Mouse (Mus musculus): ENCODE data around the gene Litaf. TPM values are rescaled to one million over a fixed set of nuclear protein-coding genes. Genes with fewer than 3 reads are reported as not detected.

The Litaf gene
- polyA plus RNA-seq, 1 experiment from 2014 or later: 87.2 TPM

DNA sequence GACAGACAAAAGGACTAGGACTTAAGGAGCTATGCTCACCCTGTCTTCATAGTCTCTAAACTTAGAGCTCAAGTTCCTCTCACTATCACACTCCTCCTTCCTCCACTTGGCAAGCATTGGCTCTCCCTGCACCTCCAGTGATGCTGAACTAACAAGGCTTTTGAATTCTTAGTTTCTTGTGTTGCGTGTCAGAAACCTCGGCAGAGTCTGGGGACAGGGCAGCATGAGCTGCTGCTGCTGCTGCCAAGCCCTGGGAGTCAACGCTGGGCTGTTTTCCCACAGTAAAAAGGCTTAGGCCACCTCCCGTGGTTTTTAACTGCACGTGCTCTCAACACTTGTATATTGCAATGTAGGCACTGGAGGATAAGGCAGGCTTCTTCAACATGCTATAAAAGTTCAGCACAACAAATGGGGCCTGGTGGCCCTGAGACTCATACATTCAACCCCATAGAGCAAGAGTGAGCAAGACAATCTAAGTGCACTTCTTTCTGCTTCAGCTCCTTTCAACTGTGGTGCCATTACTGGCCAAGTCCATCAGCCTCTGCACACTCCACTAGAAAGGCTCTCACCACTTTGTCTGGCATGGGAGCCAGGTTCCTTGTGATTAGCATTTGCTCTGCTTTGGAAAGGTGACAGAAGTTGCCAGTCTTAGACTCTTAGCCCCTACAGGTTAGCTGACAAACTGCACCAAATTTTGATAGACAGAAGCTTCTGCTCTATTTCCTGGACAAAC, 21.1 kb upstream of the Litaf start:
- Histone ChIP-seq H3K27ac (replicated peaks; ENCODE audit: low read depth, low read length) (no peak overlapping the region), H3K9me3 (ENCODE audit: control insufficient read depth, low read length) (no peaks in the 10 kb centered on the region), H3K36me3 (ENCODE audit: control insufficient read depth, insufficient read depth, low read length) (peaks cover 7% of the 10 kb centered on the region), H3K4me1 (ENCODE audit: control insufficient read depth, insufficient read depth, low read length) (no peaks in the 10 kb centered on the region), H3K27me3 (ENCODE audit: control insufficient read depth, insufficient read depth, low read length) (no peaks in the 10 kb centered on the region), H3K4me2 (ENCODE audit: low read depth, severe bottlenecking) (no peak overlapping the region), H3K9ac (ENCODE audit: low read length) (no peak overlapping the region), H3K4me3 (ENCODE audit: low read depth, low read length) (no peak overlapping the region)
- 88% methylated on average over 5 of the region's 5 CpGs for WGBS
- DNase-seq (ENCODE audit: low spot score) (no peak), ATAC-seq (ENCODE audit: insufficient number of reproducible peaks, low FRiP score, low TSS enrichment, low read depth) (no peak)

DNA sequence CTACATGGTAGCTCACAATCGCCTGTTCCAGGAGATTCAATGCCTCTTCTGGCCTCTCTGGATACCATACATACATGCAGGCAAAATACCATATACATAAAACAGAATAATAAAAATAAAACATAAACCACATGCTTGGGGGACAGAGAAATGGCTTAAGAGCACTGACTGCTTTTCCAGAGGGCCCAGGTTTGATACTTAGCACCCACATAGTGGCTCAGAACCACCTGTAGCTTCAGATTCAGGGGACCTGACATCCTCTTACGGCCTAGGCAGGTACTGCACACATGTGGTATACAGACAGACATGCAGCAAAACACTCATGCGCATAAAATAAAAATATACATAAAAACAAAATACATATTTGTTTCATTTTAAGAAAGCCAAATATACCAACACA, 20.3 kb upstream of the Litaf start:
- Histone ChIP-seq H3K4me2 (ENCODE audit: low read depth, severe bottlenecking) (no peak overlapping the region), H3K4me3 (ENCODE audit: low read depth, low read length) (no peak overlapping the region), H3K27ac (replicated peaks; ENCODE audit: low read depth, low read length) (no peak overlapping the region), H3K36me3 (ENCODE audit: control insufficient read depth, insufficient read depth, low read length) (peaks cover 4% of the 10 kb centered on the region), H3K4me1 (ENCODE audit: control insufficient read depth, insufficient read depth, low read length) (no peaks in the 10 kb centered on the region), H3K9ac (ENCODE audit: low read length) (no peak overlapping the region), H3K9me3 (ENCODE audit: control insufficient read depth, low read length) (no peaks in the 10 kb centered on the region), H3K27me3 (ENCODE audit: control insufficient read depth, insufficient read depth, low read length) (no peaks in the 10 kb centered on the region)
- WGBS: 96% methylated on average over 3 of the region's 3 CpGs
- ATAC-seq (ENCODE audit: insufficient number of reproducible peaks, low FRiP score, low TSS enrichment, low read depth) (no peak), DNase-seq (ENCODE audit: low spot score) (no peak)

DNA sequence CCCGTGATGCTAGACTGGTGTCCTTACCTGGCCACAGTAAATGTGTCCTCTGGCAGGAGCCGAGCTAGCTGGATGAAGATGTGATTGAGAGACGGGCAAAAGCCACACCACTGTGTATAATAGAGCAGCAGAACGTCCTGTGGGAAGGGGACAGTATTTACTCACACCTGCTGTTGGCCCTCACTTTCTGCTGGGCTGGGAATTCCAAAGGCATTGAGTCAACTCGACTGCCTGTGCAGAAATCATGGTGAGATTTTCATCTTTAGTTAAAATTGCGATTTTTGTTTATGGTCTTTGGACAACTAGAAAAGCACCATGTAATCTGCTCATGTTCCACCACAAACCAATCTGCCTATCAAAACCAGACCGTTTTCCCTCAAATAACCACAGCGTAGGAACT, 18.2 kb upstream of the Litaf start:
- ATAC-seq (ENCODE audit: insufficient number of reproducible peaks, low FRiP score, low TSS enrichment, low read depth) (no peak), DNase-seq (ENCODE audit: low spot score) (no peak)
- Histone ChIP-seq H3K9me3 (ENCODE audit: control insufficient read depth, low read length) (no peaks in the 10 kb centered on the region), H3K27ac (replicated peaks; ENCODE audit: low read depth, low read length) (no peak overlapping the region), H3K4me1 (ENCODE audit: control insufficient read depth, insufficient read depth, low read length) (no peaks in the 10 kb centered on the region), H3K4me2 (ENCODE audit: low read depth, severe bottlenecking) (no peak overlapping the region), H3K27me3 (ENCODE audit: control insufficient read depth, insufficient read depth, low read length) (no peaks in the 10 kb centered on the region), H3K36me3 (ENCODE audit: control insufficient read depth, insufficient read depth, low read length) (peaks cover 4% of the 10 kb centered on the region), H3K9ac (ENCODE audit: low read length) (no peak overlapping the region), H3K4me3 (ENCODE audit: low read depth, low read length) (no peak overlapping the region)
- 93% methylated on average over 8 of the region's 8 CpGs for WGBS

DNA sequence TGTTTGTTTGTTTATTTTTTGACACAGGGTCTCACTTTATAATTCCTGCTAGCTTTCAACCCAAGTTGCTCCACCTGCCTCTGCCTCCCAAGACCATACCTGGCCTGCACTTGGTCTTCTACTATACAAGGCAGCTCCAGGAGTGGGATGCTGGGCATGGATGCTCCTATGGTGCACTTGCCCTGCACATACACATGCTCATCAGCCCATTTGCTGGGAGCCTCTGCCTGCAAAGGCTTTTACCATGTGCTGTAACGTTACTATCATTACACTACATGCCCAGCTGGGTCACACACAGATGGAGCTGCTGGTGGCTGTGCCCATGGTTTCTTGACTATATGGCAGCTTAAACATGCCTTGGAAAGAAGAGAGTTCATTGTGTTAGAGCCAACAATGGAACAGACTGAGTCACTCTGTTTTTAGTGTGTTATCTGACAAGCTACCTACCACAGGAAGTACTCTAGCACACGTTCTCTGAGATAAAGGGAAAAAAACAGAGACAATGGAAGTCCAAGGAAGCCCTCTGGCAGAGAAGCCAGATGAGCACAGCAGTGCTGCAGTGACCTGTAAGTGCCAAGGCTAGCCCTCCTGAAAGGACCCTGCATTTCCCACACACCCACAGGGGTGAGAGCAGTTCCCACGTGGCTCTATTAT, 12.4 kb upstream of the Litaf start:
- Histone ChIP-seq H3K4me3 (ENCODE audit: low read depth, low read length) (no peak overlapping the region), H3K4me2 (ENCODE audit: low read depth, severe bottlenecking) (no peak overlapping the region), H3K27me3 (ENCODE audit: control insufficient read depth, insufficient read depth, low read length) (no peaks in the 10 kb centered on the region), H3K36me3 (ENCODE audit: control insufficient read depth, insufficient read depth, low read length) (peaks cover 19% of the 10 kb centered on the region), H3K9ac (ENCODE audit: low read length) (no peak overlapping the region), H3K9me3 (ENCODE audit: control insufficient read depth, low read length) (no peaks in the 10 kb centered on the region), H3K27ac (replicated peaks; ENCODE audit: low read depth, low read length) (no peak overlapping the region), H3K4me1 (ENCODE audit: control insufficient read depth, insufficient read depth, low read length) (no peaks in the 10 kb centered on the region)
- 90% methylated on average over 3 of the region's 3 CpGs for WGBS
- no peak for DNase-seq (ENCODE audit: low spot score)
- ATAC-seq (ENCODE audit: insufficient number of reproducible peaks, low FRiP score, low TSS enrichment, low read depth): no peak

DNA sequence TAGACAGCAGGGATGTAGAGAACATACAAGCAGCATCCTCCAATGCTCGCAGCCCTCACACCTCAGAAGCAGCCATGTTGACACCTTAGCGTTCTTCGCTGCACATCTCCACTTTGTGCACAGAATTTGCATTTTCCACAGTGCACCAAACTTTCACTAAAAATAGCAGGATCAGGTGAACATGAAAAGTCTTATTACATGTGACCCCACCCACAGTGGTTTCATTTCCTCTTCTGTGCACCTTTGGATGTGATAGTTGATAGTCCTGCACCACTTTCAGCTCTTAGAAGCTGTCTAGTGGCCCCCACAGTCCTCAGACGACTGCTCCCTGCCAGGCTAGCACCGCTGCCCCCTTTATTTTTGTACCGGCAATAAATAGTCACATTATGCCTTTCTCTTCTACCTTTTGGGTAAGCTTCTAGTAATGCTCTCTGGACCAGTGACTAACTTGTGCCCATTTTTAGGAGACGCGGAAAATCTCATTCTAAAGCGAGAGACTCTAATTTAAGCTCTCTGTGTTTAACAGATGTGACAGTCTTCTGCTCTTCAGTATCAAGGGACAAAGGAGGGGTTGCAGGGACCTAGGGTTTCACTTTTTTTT, 11.7 kb upstream of the Litaf start:
- Histone ChIP-seq H3K4me3 (ENCODE audit: low read depth, low read length) (no peak overlapping the region), H3K9ac (ENCODE audit: low read length) (no peak overlapping the region), H3K4me2 (ENCODE audit: low read depth, severe bottlenecking) (no peak overlapping the region), H3K9me3 (ENCODE audit: control insufficient read depth, low read length) (no peaks in the 10 kb centered on the region), H3K27ac (replicated peaks; ENCODE audit: low read depth, low read length) (no peak overlapping the region), H3K27me3 (ENCODE audit: control insufficient read depth, insufficient read depth, low read length) (no peaks in the 10 kb centered on the region), H3K36me3 (ENCODE audit: control insufficient read depth, insufficient read depth, low read length) (peaks cover 19% of the 10 kb centered on the region), H3K4me1 (ENCODE audit: control insufficient read depth, insufficient read depth, low read length) (no peaks in the 10 kb centered on the region)
- ATAC-seq (ENCODE audit: insufficient number of reproducible peaks, low FRiP score, low TSS enrichment, low read depth) (no peak), DNase-seq (ENCODE audit: low spot score) (no peak)
- WGBS: 92% methylated on average over 9 of the region's 9 CpGs

DNA sequence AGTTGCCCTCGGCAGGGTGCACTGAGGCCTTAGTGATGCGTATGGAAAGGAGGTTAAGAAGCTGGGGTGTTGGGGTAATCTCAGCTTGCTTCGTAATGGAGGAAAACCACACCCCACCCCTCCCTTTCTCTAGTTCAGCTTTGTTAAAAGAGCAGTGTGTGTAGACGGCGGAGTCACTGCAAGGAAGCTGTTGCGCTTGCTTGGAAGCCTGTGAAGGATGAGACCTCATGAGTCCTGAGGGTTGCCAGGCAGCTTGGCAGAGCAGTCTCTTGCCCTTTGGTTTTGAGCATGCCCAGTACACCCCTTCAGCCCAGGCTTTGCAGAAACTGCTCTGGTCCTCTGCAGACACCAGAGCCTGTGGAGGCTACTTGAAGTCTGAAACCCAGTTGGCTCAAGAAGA, 7.1 kb upstream of the Litaf start:
- no peak overlapping the region for H3K27ac ChIP-seq (replicated peaks; ENCODE audit: low read depth, low read length)
- no peak for DNase-seq (ENCODE audit: low spot score)
- H3K4me3 ChIP-seq (ENCODE audit: low read depth, low read length): no peak overlapping the region
- no peaks in the 10 kb centered on the region for H3K27me3 ChIP-seq (ENCODE audit: control insufficient read depth, insufficient read depth, low read length)
- H3K9me3 ChIP-seq (ENCODE audit: control insufficient read depth, low read length): no peaks in the 10 kb centered on the region
- no peak for ATAC-seq (ENCODE audit: insufficient number of reproducible peaks, low FRiP score, low TSS enrichment, low read depth)
- WGBS: 83% methylated on average over 6 of the region's 6 CpGs
- peaks cover 11% of the 10 kb centered on the region for H3K4me1 ChIP-seq (ENCODE audit: control insufficient read depth, insufficient read depth, low read length)
- no peak overlapping the region for H3K9ac ChIP-seq (ENCODE audit: low read length)
- no peak overlapping the region for H3K4me2 ChIP-seq (ENCODE audit: low read depth, severe bottlenecking)
- peaks cover 16% of the 10 kb centered on the region for H3K36me3 ChIP-seq (ENCODE audit: control insufficient read depth, insufficient read depth, low read length)

DNA sequence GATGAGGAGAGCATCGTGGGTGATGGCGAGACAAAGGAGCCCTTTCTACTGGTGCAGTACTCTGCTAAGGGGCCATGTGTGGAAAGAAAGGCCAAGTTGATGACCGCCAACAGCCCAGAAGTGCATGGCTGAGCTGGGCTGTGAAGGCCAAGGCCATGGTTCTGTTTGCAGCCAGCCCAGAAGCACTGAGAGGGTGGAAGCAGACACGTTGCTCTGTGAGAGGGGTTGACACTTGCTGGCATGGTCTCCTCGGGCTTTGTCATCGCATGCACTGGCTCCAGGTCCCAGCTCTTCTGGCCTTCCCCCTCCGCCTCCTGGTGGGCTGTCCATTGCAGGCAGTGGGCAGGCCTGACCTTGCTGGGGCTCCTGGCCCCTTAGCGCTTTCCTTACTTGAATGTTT, 6.5 kb upstream of the Litaf start:
- Histone ChIP-seq H3K4me2 (ENCODE audit: low read depth, severe bottlenecking) (no peak overlapping the region), H3K4me3 (ENCODE audit: low read depth, low read length) (no peak overlapping the region), H3K9me3 (ENCODE audit: control insufficient read depth, low read length) (no peaks in the 10 kb centered on the region), H3K9ac (ENCODE audit: low read length) (no peak overlapping the region), H3K27me3 (ENCODE audit: control insufficient read depth, insufficient read depth, low read length) (no peaks in the 10 kb centered on the region), H3K27ac (replicated peaks; ENCODE audit: low read depth, low read length) (no peak overlapping the region), H3K4me1 (ENCODE audit: control insufficient read depth, insufficient read depth, low read length) (peaks cover 17% of the 10 kb centered on the region), H3K36me3 (ENCODE audit: control insufficient read depth, insufficient read depth, low read length) (peaks cover 16% of the 10 kb centered on the region)
- DNase-seq (ENCODE audit: low spot score): no peak
- 84% methylated on average over 8 of the region's 8 CpGs for WGBS
- no peak for ATAC-seq (ENCODE audit: insufficient number of reproducible peaks, low FRiP score, low TSS enrichment, low read depth)

DNA sequence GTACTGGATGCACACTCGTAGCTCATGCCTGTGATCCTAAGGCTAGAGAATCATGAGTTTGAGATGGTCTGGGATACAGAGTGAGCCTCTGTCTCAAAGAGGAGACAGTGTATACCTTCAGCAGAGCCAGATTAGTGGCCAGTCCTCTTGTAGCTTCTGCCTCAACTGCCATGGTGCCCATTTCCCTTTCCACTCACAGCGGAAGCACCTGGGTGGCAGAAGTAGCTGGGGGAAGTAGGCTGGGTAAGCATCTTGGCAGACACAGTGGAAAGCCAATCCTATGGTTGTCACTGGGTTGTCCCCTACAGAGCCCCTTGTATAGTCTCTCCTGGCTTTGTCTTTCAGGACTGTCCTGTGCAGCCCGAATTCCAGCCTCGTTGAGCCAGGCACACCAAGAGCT, 5.9 kb upstream of the Litaf start:
- Histone ChIP-seq H3K9me3 (ENCODE audit: control insufficient read depth, low read length) (no peaks in the 10 kb centered on the region), H3K27me3 (ENCODE audit: control insufficient read depth, insufficient read depth, low read length) (no peaks in the 10 kb centered on the region), H3K9ac (ENCODE audit: low read length) (no peak overlapping the region), H3K4me1 (ENCODE audit: control insufficient read depth, insufficient read depth, low read length) (peaks cover 19% of the 10 kb centered on the region), H3K27ac (replicated peaks; ENCODE audit: low read depth, low read length) (no peak overlapping the region), H3K36me3 (ENCODE audit: control insufficient read depth, insufficient read depth, low read length) (peaks cover 16% of the 10 kb centered on the region), H3K4me3 (ENCODE audit: low read depth, low read length) (no peak overlapping the region), H3K4me2 (ENCODE audit: low read depth, severe bottlenecking) (no peak overlapping the region)
- no peak for ATAC-seq (ENCODE audit: insufficient number of reproducible peaks, low FRiP score, low TSS enrichment, low read depth)
- no peak for DNase-seq (ENCODE audit: low spot score)
- 83% methylated on average over 4 of the region's 4 CpGs for WGBS

Measured in limb, embryonic 11.5 days (tissue).